Mouse (Mus musculus): ENCODE results near the gene Zswim4. TPM values are rescaled to one million over a fixed set of nuclear protein-coding genes. Genes with fewer than 3 reads are reported as not detected.

Gene Zswim4
- polyA plus RNA-seq, 1 experiment from 2014 or later, result 17.3 TPM

DNA sequence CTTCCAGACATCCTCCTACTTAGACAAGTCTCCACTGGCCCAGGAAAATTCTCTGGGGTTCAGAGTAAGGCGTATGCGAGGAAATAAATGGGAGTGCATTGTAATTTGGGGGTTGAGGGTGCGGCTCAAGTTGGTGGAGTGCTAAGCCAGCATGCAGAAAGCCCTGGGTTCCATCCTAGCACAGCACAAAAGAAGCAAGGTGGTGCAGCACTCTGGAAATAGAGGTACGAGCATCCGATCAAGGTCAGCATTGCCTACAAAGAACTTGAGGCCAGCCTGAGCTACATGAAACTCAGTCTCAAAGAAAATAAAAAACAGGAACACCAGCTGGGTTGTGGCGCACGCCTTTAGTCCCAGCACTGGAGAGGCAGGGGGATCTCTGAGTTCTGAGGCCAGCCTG is 51.7 kb downstream of the Zswim4 start, which contains the start of gene Nanos3:
Nanos3 (minus strand) TSS at position 101 of the 400 bp plus-strand sequence.
- peak within 1 kb of the TSS; percentile 91 for H3K27ac ChIP-seq
- H3K27me3 ChIP-seq, result no peaks in the 10 kb centered on the region
- H3K36me3 ChIP-seq, result no peaks in the 10 kb centered on the region
- no peak for ATAC-seq (replicated peaks; ENCODE audit: low FRiP score)
- WGBS, result 97% methylated on average over 7 of the region's 7 CpGs
- peak within 1 kb of the TSS; percentile 86 for H3K4me2 ChIP-seq
- H3K4me1 ChIP-seq, result peaks cover 59% of the 10 kb centered on the region
- peak within 1 kb of the TSS; percentile 91 for H3K9ac ChIP-seq
- H3K9me3 ChIP-seq (replicated peaks), result no peaks in the 10 kb centered on the region
- H3K4me3 ChIP-seq (replicated peaks), result peak within 1 kb of the TSS; percentile 71

GRCm38 (mm10) chr8:84184085-84185043 is 52.5 kb downstream of the Zswim4 start:
- Histone ChIP-seq H3K9ac (peak overlapping the region; percentile 91), H3K4me3 (replicated peaks) (peak overlapping the region; percentile 71), H3K4me2 (peak overlapping the region; percentile 86), H3K27ac (peak overlapping the region; percentile 91), H3K36me3 (no peaks in the 10 kb centered on the region), H3K27me3 (no peaks in the 10 kb centered on the region), H3K4me1 (peaks cover 61% of the 10 kb centered on the region), H3K9me3 (replicated peaks) (no peaks in the 10 kb centered on the region)
- 17% methylated on average over 21 of the region's 21 CpGs for WGBS
- no peak for ATAC-seq (replicated peaks; ENCODE audit: low FRiP score)

DNA sequence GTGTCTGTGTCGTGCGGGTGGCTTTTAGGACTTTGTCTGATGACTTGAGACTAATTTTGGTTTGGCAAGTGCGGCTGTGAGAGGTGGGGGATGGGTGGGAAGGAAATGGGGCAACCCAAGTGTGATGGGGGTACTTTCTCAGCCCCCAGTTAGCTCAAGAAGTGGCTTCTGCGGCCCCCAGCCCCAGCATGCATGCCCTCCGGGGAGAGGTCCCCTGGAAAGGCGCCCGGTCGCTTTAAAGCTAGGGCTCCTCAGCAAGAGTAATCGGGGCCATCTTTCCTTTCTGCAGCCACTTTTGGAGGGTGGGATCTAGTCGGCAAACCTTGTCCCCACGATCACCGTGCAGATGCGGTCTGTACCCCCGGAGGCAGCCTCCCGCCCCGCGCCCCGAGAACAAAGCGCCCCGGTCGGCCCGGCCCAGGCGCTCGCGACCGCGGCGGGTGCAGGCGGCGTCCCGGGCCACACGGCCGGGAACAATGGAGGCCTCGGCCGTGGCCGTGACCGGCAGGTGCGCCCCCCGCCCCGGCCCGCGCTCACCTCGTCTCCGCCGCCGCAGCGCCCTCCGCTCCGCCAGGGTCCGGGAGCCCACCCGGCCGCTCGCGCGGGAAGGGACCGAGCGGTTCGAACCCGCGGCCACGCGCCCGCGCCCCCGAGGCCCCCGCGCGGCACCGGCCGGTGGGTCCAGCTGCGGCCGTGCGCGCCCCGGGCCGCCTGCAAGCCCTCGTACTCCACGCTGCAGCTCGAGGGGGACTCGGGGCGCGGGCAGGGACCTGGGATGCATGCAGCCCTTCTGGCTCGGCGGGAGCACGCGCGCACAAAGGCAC is 53.4 kb downstream of the Zswim4 start:
- Histone ChIP-seq H3K4me1 (peaks cover 64% of the 10 kb centered on the region), H3K9ac (peak overlapping the region; percentile 91)

GRCm38 (mm10) chr8:84182833-84183232 is 54.0 kb downstream of the Zswim4 start:
- no peaks in the 10 kb centered on the region for H3K9me3 ChIP-seq (replicated peaks)
- H3K4me2 ChIP-seq, result peak overlapping the region; percentile 86
- H3K4me3 ChIP-seq (replicated peaks), result peak overlapping the region; percentile 71
- H3K27ac ChIP-seq, result peak overlapping the region; percentile 91
- WGBS, result 36% methylated on average over 4 of the region's 4 CpGs
- H3K4me1 ChIP-seq, result peaks cover 70% of the 10 kb centered on the region
- H3K9ac ChIP-seq, result peak overlapping the region; percentile 91
- H3K27me3 ChIP-seq, result no peaks in the 10 kb centered on the region
- no peak for ATAC-seq (replicated peaks; ENCODE audit: low FRiP score)
- H3K36me3 ChIP-seq, result no peaks in the 10 kb centered on the region

More for the DNA sequence above, 53.4 kb downstream of the Zswim4 start:
- peak overlapping the region; percentile 86 for H3K4me2 ChIP-seq
- H3K36me3 ChIP-seq, result no peaks in the 10 kb centered on the region
- H3K27me3 ChIP-seq, result no peaks in the 10 kb centered on the region
- ATAC-seq (replicated peaks; ENCODE audit: low FRiP score), result 0 out of 2 replicates have a peak, but pooled peaks have one; percentile 5
- peak overlapping the region; percentile 91 for H3K27ac ChIP-seq
- 2% methylated on average over 87 of the region's 87 CpGs for WGBS
- peak overlapping the region; percentile 71 for H3K4me3 ChIP-seq (replicated peaks)
- no peaks in the 10 kb centered on the region for H3K9me3 ChIP-seq (replicated peaks)

- WGBS, result 3% methylated on average over 16 of the region's 16 CpGs
- Histone ChIP-seq H3K27ac (peak overlapping the region; percentile 90), H3K4me3 (replicated peaks) (peak overlapping the region; percentile 25), H3K36me3 (peaks cover 5% of the 10 kb centered on the region), H3K27me3 (no peaks in the 10 kb centered on the region), H3K4me2 (peak overlapping the region; percentile 57), H3K9ac (peak overlapping the region; percentile 48), H3K9me3 (replicated peaks) (no peaks in the 10 kb centered on the region), H3K4me1 (peaks cover 79% of the 10 kb centered on the region)
- peak; percentile 59 for ATAC-seq (replicated peaks; ENCODE audit: low FRiP score)
Observed at GRCm38 (mm10) chr8:84180530-84181190, 56.2 kb downstream of the Zswim4 start.

DNA sequence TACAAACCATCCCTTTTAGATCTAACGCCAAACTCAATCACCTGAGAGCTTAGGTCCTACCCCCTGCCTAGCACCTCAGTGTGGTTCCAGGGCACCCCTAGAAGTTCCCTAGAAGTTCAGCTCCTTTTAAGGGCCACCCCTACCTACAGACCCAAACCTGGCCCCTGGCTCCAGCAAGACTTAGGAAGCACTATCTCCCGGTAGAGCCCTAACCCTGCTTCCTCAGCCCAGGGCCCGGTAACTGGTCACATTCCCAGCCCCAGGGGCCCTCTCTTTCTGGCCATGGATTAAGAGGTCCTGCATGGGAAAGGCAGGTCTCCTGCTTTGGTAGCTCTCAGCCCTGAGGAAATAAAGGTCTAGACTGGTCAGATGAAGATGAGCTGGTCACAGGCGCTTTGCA is 56.9 kb downstream of the Zswim4 start:
- H3K9ac ChIP-seq, result peak overlapping the region; percentile 48
- peak overlapping the region; percentile 25 for H3K4me3 ChIP-seq (replicated peaks)
- H3K9me3 ChIP-seq (replicated peaks), result no peaks in the 10 kb centered on the region
- peak overlapping the region; percentile 90 for H3K27ac ChIP-seq
- H3K27me3 ChIP-seq, result no peaks in the 10 kb centered on the region
- peaks cover 82% of the 10 kb centered on the region for H3K4me1 ChIP-seq
- peaks cover 11% of the 10 kb centered on the region for H3K36me3 ChIP-seq
- peak; percentile 17; the same call in 1 of the 2 replicates for ATAC-seq (replicated peaks; ENCODE audit: low FRiP score)
- H3K4me2 ChIP-seq, result peak overlapping the region; percentile 57
- WGBS, result 15% methylated on average over 4 of the region's 4 CpGs

- H3K27ac ChIP-seq, result peak overlapping the region; percentile 90; the same call in 1 of the 2 replicates
- H3K4me3 ChIP-seq (replicated peaks), result no peak overlapping the region
- no peaks in the 10 kb centered on the region for H3K27me3 ChIP-seq
- no peak overlapping the region for H3K9ac ChIP-seq
- 68% methylated on average over 8 of the region's 8 CpGs for WGBS
- no peaks in the 10 kb centered on the region for H3K9me3 ChIP-seq (replicated peaks)
- H3K4me1 ChIP-seq, result peaks cover 73% of the 10 kb centered on the region
- no peak overlapping the region for H3K4me2 ChIP-seq
- peaks cover 19% of the 10 kb centered on the region for H3K36me3 ChIP-seq
- ATAC-seq (replicated peaks; ENCODE audit: low FRiP score), result no peak
Observed at GRCm38 (mm10) chr8:84178592-84178991, 58.3 kb downstream of the Zswim4 start.

- no peak for ATAC-seq (replicated peaks; ENCODE audit: low FRiP score)
- no peak overlapping the region for H3K4me3 ChIP-seq (replicated peaks)
- no peaks in the 10 kb centered on the region for H3K9me3 ChIP-seq (replicated peaks)
- H3K36me3 ChIP-seq, result peaks cover 31% of the 10 kb centered on the region
- no peaks in the 10 kb centered on the region for H3K27me3 ChIP-seq
- H3K4me1 ChIP-seq, result peaks cover 66% of the 10 kb centered on the region
- WGBS, result 84% methylated on average over 3 of the region's 3 CpGs
- no peak overlapping the region for H3K4me2 ChIP-seq
- no peak overlapping the region for H3K27ac ChIP-seq
- no peak overlapping the region for H3K9ac ChIP-seq
Observed at GRCm38 (mm10) chr8:84177405-84177804, 59.5 kb downstream of the Zswim4 start.

DNA sequence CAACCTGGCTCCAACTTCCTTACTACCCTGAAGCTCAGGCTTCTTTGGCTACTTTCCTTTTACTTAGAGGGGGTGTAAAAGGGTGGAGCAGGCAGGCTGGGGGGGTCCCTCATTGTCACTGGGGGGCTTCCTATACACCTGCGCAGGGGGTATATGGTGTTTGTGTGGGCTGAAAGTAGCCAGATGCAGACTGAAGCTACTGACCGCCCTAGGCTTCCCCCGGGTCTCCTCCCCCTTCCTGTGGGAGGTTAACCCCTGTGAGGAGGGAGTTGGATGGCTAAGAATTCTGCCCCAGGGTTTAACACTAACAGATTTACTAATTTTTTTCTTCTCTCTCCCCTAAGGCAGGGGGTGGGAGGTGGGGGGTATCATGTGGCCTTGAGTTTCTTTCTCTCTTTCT is 60.3 kb downstream of the Zswim4 start:
- ATAC-seq (replicated peaks; ENCODE audit: low FRiP score), result no peak
- WGBS, result 7% methylated on average over 3 of the region's 3 CpGs
- no peaks in the 10 kb centered on the region for H3K27me3 ChIP-seq
- H3K4me3 ChIP-seq (replicated peaks), result no peak overlapping the region; the same call in 1 of the 2 replicates
- H3K36me3 ChIP-seq, result peaks cover 40% of the 10 kb centered on the region
- H3K4me1 ChIP-seq, result peaks cover 57% of the 10 kb centered on the region
- H3K9ac ChIP-seq, result 0 out of 2 replicates have a peak overlapping the region, but pooled peaks have one; percentile 18
- H3K9me3 ChIP-seq (replicated peaks), result no peaks in the 10 kb centered on the region
- peak overlapping the region; percentile 27 for H3K4me2 ChIP-seq
- peak overlapping the region; percentile 49; the same call in 1 of the 2 replicates for H3K27ac ChIP-seq

DNA sequence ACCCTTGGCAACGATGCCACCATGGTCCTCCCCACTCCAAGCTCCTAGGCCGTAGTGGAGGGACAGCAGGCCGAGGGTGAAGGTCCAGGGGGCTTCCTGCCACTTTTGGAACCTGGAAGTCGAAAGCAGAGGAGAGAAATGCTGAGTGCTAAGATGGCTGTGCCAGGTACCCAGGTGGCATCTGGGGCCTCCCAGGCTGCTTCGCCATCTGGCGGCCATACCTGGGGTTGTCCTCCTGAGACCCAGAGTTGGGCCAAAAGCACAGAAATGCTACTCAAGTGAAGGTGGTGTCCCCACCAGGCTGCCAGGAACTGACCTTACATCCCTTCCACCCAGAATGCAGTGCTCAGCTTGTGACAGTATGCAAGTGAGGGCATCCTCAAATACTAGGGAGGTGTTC is 63.0 kb downstream of the Zswim4 start:
- Histone ChIP-seq H3K9me3 (replicated peaks) (no peaks in the 10 kb centered on the region), H3K36me3 (peaks cover 55% of the 10 kb centered on the region), H3K27ac (no peak overlapping the region), H3K9ac (no peak overlapping the region), H3K4me3 (replicated peaks) (no peak overlapping the region), H3K4me1 (peaks cover 30% of the 10 kb centered on the region), H3K4me2 (no peak overlapping the region), H3K27me3 (no peaks in the 10 kb centered on the region)
- ATAC-seq (replicated peaks; ENCODE audit: low FRiP score), result no peak
- WGBS, result 83% methylated on average over 6 of the region's 6 CpGs

DNA sequence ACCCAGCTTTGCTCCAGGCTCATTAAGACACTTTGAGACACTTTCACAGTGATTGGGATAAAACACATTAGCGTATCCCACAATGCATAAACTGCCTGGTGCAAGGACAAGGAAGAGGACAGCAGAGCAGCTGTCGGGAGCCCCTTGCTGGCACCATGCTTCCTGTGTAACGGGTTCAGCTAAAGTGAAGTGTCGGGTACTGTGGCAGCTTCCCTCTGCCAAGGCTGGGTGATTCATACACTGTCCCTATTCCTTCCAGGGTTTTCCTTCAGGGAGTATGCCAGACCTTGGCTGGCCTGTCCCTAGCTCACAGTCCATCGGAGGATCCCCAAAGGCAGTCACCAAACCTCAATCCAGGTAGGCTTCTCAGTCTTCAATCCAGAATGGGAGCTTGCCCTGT is 66.8 kb downstream of the Zswim4 start:
- H3K9ac ChIP-seq, result no peak overlapping the region
- H3K27ac ChIP-seq, result no peak overlapping the region
- H3K4me3 ChIP-seq (replicated peaks), result no peak overlapping the region
- 92% methylated on average over 5 of the region's 5 CpGs for WGBS
- no peak for ATAC-seq (replicated peaks; ENCODE audit: low FRiP score)
- peaks cover 45% of the 10 kb centered on the region for H3K36me3 ChIP-seq
- H3K9me3 ChIP-seq (replicated peaks), result no peaks in the 10 kb centered on the region
- no peaks in the 10 kb centered on the region for H3K27me3 ChIP-seq
- H3K4me1 ChIP-seq, result no peaks in the 10 kb centered on the region
- no peak overlapping the region for H3K4me2 ChIP-seq

Data from kidney, embryonic 15.5 days (tissue).